Mouse (Mus musculus) midbrain, embryonic 15.5 days (tissue): ENCODE measurements around the gene Rsc1a1. TPM values are rescaled to one million over a fixed set of nuclear protein-coding genes. Genes with fewer than 3 reads are reported as not detected.
A peak's percentile ranks its signal among the peaks of the same experiment; 100 is the strongest.

ENCODE experiments used
- ATAC-seq: fragments of 200-750 bp; cut with Nextera tagmentation; replicated peaks from 2 replicates; pipeline ENCODE4 v1.8.0; 2017; ENCODE audit warnings: moderate TSS enrichment
- H3K27ac ChIP-seq: fragments of 300-500 bp; sonication (generic); 2 replicates; pipeline ENCODE4 v1.5.1; 2015; ENCODE audit warnings: mild to moderate bottlenecking, inconsistent platforms
- H3K27me3 ChIP-seq: fragments of 300-500 bp; sonication (generic); replicated peaks from 2 replicates; pipeline ENCODE4 v1.6.1; 2015; ENCODE audit warnings: inconsistent platforms
- H3K36me3 ChIP-seq: fragments of 300-500 bp; sonication (generic); replicated peaks from 2 replicates; pipeline ENCODE4 v1.6.1; 2015; ENCODE audit warnings: inconsistent platforms
- H3K4me1 ChIP-seq: fragments of 300-500 bp; sonication (generic); 2 replicates; pipeline ENCODE4 v1.6.1; 2015; ENCODE audit warnings: inconsistent platforms
- H3K4me2 ChIP-seq: fragments of 300-500 bp; sonication (generic); 2 replicates; pipeline ENCODE4 v1.6.1; 2015; ENCODE audit warnings: inconsistent platforms, mild to moderate bottlenecking, moderate library complexity
- H3K4me3 ChIP-seq: fragments of 300-500 bp; sonication (generic); 2 replicates; pipeline ENCODE4 v1.5.1; 2015; ENCODE audit warnings: mild to moderate bottlenecking, inconsistent platforms
- H3K9ac ChIP-seq: fragments of 300-500 bp; sonication (generic); 2 replicates; pipeline ENCODE4 v1.6.1; 2015; ENCODE audit warnings: mild to moderate bottlenecking, inconsistent platforms
- H3K9me3 ChIP-seq: fragments of 300-500 bp; sonication (generic); 2 replicates; pipeline ENCODE4 v1.6.1; 2016; ENCODE audit warnings: inconsistent platforms
- WGBS: fragments of 180-500 bp; shearing (Covaris S2); methylation state at CpG from one replicate; pipeline ENCODE4 v1.1.7; 2015; ENCODE audit warnings: mixed read lengths; 5-methylcytosine and 5-hydroxymethylcytosine counted together
- polyA plus RNA-seq: library from polyadenylated mRNA; unstranded; fragments of >200 nt; fragmentation: Nextera tagmentation; extraction: Ambion mirVana; gene quantifications from 2 replicates; pipeline ENCODE4 v1.2.1, GENCODE M21; 2015

Rsc1a1 gene
- polyA plus RNA-seq, 1 experiment from 2014 or later = 0.53 TPM

DNA sequence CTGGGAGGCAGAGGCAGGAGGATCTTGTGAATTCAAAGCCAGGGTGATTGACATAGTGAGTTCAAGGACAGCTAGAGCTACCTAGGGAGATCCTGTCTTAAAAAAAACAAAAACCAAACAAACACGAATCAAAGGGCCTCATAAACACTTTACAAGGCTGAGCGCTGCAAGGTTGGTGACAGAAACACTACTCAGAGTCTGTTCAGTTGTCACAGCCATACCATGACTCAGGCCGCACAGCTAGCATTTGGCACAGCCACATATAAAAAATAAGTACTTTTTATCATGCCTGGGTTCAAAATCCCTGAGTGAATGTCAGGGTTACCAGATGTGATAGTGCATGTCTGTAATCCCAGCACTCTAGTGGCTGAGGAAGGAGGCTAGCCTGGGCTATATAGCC is 38.2 kb downstream of the Rsc1a1 start:
- no peak for ATAC-seq

DNA sequence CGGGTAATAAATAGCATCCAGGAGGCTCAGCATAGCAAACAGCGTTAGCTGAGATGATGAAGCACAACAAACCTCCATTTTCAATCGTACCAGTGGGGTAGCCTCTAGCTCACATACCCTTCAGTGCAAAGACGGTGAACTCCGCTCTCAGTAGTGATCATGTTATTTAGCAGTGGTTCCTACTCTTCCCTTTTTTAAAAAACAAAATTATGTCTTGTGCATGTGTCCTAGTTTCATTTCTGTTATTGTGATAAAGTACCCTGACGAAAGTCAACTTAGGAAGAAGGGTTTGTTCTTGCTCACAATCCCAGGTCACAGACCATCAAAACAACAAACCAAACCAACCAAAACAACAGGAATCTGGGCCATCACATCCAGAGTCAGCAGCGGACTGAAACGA is 39.4 kb downstream of the Rsc1a1 start:
- no peak overlapping the region for H3K4me3 ChIP-seq
- no peak for ATAC-seq
- WGBS = 94% methylated on average over 8 of the region's 8 CpGs
- peaks cover 7% of the 10 kb centered on the region; the same call in 1 of the 2 replicates for H3K36me3 ChIP-seq
- H3K9ac ChIP-seq = no peak overlapping the region
- H3K4me1 ChIP-seq = peaks cover 7% of the 10 kb centered on the region; the same call in 1 of the 2 replicates
- H3K9me3 ChIP-seq = no peaks in the 10 kb centered on the region
- H3K27me3 ChIP-seq = no peaks in the 10 kb centered on the region
- H3K27ac ChIP-seq = no peak overlapping the region
- no peak overlapping the region for H3K4me2 ChIP-seq

More for the DNA sequence above, 38.2 kb downstream of the Rsc1a1 start:
- Histone ChIP-seq H3K27ac (no peak overlapping the region), H3K27me3 (no peaks in the 10 kb centered on the region), H3K4me2 (no peak overlapping the region), H3K4me3 (no peak overlapping the region), H3K36me3 (no peaks in the 10 kb centered on the region), H3K9me3 (no peaks in the 10 kb centered on the region), H3K4me1 (peaks cover 7% of the 10 kb centered on the region; the same call in 1 of the 2 replicates), H3K9ac (no peak overlapping the region)
- WGBS = 88% methylated on average over 3 of the region's 3 CpGs

DNA sequence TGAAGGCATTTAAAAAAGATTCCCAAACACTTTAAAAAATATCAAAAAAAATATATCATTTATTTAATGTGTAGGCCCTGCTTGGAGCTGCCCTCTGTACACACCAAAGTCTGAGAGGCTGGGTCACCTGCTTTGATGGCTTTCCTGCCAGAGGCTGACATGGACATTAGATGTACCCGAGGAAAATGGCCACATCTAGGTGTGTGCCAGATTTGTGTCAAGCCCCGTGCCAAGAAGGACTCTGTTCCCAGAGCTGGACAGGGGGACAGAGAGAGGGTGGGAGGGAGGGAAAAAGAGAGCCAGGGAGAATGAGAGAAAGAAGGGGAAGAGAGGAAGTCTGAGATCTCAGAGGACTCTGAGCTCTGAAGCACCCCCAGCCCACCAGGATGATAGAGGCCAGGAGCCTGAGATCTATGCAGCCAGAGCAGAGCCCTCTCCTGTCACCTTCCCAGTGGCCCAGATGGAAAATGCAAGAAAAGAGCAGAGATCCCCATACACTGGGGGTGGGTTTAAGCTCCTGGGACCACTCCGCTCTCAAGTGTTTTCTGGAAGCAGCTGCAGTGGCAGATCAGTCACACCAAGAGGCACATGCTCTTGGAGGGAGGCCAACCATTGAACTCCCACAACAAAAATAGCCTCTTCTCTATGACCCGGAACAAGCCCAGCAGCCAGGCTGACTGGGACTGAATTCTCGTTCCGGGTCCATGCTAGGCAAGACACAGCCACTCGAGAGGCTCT is 42.1 kb downstream of the Rsc1a1 start:
- H3K4me2 ChIP-seq = no peak overlapping the region
- H3K27ac ChIP-seq = peak overlapping the region; percentile 76
- peak; percentile 70 for ATAC-seq
- H3K4me1 ChIP-seq = peaks cover 7% of the 10 kb centered on the region; the same call in 1 of the 2 replicates
- no peaks in the 10 kb centered on the region for H3K9me3 ChIP-seq
- H3K9ac ChIP-seq = no peak overlapping the region
- no peaks in the 10 kb centered on the region for H3K27me3 ChIP-seq
- no peak overlapping the region for H3K4me3 ChIP-seq
- H3K36me3 ChIP-seq = peaks cover 7% of the 10 kb centered on the region; the same call in 1 of the 2 replicates
- 50% methylated on average over 7 of the region's 7 CpGs for WGBS

DNA sequence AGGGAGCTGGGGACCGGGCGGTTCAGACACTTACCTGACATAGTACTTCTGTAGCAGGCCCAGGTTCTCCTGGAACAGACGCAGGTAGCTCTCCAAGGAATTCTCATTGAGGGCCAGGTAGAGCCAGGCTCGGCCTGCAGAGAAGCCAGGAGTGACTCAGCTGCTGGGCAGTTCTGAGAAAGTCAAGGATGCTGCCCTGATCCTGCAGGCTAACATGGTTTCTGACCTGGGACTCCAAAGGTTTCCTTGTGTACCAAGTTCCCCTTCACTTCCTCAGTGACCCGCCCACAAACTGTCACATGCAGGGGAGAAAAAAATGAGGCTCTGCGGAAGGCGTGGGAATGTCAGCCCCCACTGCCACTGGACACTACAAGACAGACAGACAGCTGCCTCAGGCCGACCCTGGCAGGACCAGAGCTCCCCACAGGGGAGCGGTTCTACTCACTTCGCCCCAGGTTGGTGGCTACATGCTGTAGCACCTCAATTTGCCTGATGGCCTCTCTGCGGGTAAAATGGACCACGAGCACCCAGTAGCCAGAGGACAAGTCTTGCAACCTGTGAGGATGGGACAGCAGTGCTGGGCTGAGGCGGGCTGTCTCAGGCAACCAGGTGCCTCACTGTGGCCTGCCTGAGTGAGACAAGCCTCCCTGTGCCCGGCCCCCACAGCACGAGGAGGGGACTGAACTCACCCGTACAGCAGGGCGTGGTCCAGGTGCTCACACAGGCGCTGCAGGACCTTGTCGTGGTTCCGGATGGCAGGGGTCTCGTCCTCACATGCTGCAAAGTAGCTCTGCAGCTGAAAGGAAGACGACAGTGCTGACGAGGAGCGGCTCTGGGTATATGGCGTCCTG is 43.2 kb downstream of the Rsc1a1 start:
- Histone ChIP-seq H3K27me3 (no peaks in the 10 kb centered on the region), H3K9ac (no peak overlapping the region), H3K27ac (0 out of 2 replicates have a peak overlapping the region, but pooled peaks have one; percentile 34), H3K36me3 (peaks cover 13% of the 10 kb centered on the region), H3K4me1 (peaks cover 7% of the 10 kb centered on the region; the same call in 1 of the 2 replicates), H3K4me2 (no peak overlapping the region), H3K9me3 (no peaks in the 10 kb centered on the region), H3K4me3 (no peak overlapping the region)
- no peak for ATAC-seq
- 92% methylated on average over 25 of the region's 25 CpGs for WGBS

DNA sequence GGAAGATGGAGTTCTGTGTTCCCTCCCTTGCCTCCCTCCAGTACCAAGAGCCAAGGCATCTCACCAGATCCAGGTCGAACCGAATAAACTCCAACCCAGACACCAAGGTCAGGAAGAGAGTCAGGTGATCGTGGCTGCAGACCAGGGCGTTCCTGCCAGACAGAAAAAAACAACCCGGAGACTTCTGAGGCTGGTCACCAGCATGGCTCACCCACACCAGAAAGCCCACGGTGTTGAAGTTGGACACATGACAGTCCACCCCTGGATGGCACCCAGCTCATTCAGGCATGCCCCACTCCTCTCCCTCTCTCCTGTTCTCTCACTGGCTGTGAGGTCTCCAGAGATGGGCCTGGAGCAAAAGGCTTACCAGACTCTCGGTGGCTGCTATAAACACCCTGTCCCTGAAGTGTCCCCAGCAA is 44.0 kb downstream of the Rsc1a1 start:
- no peak overlapping the region for H3K4me2 ChIP-seq
- no peak for ATAC-seq
- whole genome bisulfite sequencing = 85% methylated on average over 7 of the region's 7 CpGs

DNA sequence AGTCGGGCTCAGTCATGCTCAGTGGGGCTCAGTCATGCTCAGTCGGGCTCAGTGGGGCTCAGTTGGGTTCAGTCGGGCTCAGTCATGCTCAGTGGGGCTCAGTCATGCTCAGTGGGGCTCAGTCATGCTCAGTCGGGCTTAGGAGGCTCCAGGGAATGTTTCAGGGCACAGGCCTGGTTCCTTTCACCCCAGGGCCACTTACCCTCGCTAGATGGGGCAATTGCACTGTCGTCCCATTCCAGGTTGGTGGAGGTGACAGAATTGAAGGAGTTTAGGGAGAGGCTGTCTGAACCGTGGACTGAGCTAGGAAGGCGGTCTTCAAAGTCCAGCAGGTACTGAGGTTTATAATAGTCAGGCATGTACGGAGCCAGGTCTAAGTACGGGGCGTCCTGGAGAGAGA is 45.9 kb downstream of the Rsc1a1 start:
- peaks cover 22% of the 10 kb centered on the region for H3K36me3 ChIP-seq
- no peak for ATAC-seq
- WGBS = 58% methylated on average over 11 of the region's 11 CpGs

More for the DNA sequence above, 44.0 kb downstream of the Rsc1a1 start:
- H3K9ac ChIP-seq = no peak overlapping the region
- H3K4me1 ChIP-seq = peaks cover 7% of the 10 kb centered on the region; the same call in 1 of the 2 replicates
- no peak overlapping the region for H3K4me3 ChIP-seq
- H3K9me3 ChIP-seq = no peaks in the 10 kb centered on the region
- no peak overlapping the region for H3K27ac ChIP-seq
- H3K27me3 ChIP-seq = no peaks in the 10 kb centered on the region
- H3K36me3 ChIP-seq = peaks cover 19% of the 10 kb centered on the region

DNA sequence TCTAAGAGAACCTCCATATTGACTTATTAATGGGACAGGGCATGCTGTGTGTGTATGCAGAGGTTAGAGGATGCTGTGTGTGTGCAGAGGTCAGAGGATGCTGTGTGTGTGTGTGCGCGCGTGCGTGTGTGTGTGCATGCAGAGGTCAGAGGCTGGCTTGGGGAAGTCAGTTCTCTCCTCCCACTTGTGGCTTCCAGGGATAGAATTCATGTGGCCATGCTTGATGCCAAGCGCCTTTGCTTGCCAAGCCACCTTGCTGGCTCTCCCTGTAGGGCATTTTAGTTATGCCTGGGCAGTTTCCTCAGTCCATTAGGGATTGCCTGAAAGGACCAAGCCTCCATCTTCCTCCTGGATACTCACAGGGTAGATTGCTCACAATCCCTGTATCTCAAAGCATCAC is 48.7 kb downstream of the Rsc1a1 start:
- H3K36me3 ChIP-seq = peaks cover 37% of the 10 kb centered on the region

More for the DNA sequence above, 45.9 kb downstream of the Rsc1a1 start:
- no peak overlapping the region for H3K9ac ChIP-seq
- H3K27me3 ChIP-seq = no peaks in the 10 kb centered on the region
- no peak overlapping the region for H3K4me3 ChIP-seq
- peaks cover 7% of the 10 kb centered on the region; the same call in 1 of the 2 replicates for H3K4me1 ChIP-seq
- H3K27ac ChIP-seq = no peak overlapping the region
- no peak overlapping the region for H3K4me2 ChIP-seq
- H3K9me3 ChIP-seq = no peaks in the 10 kb centered on the region

DNA sequence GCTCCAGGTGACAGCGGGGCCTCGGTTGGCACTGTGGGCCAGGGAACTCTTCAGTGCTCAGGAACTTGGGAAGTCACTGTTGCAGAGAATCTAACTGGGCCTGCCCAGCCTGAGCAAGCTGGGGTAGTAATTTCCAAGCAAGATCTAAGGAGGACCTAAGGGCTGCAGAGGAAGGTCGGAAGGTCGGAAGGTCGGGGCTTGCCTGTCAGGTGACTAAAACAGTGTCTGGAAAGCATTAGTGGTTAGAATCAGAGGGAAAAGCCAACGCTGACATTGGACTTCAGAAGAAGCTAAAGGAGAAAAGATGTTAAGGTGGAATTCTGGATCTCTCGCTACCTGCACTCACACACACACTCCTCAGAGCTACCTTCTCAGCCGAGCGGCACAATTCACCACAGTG is 49.4 kb downstream of the Rsc1a1 start:
- Histone ChIP-seq H3K36me3 (peaks cover 39% of the 10 kb centered on the region), H3K4me2 (no peak overlapping the region), H3K9ac (no peak overlapping the region), H3K27me3 (no peaks in the 10 kb centered on the region), H3K9me3 (no peaks in the 10 kb centered on the region), H3K4me1 (no peaks in the 10 kb centered on the region), H3K27ac (no peak overlapping the region), H3K4me3 (no peak overlapping the region)
- WGBS = 84% methylated on average over 9 of the region's 9 CpGs
- ATAC-seq = no peak

More for the DNA sequence above, 48.7 kb downstream of the Rsc1a1 start:
- Histone ChIP-seq H3K9ac (no peak overlapping the region), H3K4me3 (no peak overlapping the region), H3K4me1 (no peaks in the 10 kb centered on the region), H3K9me3 (no peaks in the 10 kb centered on the region), H3K27ac (no peak overlapping the region), H3K27me3 (no peaks in the 10 kb centered on the region), H3K4me2 (no peak overlapping the region)
- no peak for ATAC-seq
- 96% methylated on average over 5 of the region's 5 CpGs for WGBS

Other genes starting within 250 kb of the Rsc1a1 start
- 0.32 and 0.50 TPM in 2 replicates for gene Srarp, start 249.5 kb downstream of the Rsc1a1 start, polyA plus RNA-seq
- gene Zbtb17, start 240.9 kb downstream of the Rsc1a1 start, polyA plus RNA-seq = 49.4 and 49.7 TPM in 2 replicates
- 19.4 and 20.0 TPM in 2 replicates for gene Spen, start 147.0 kb downstream of the Rsc1a1 start, polyA plus RNA-seq
- 35.2 and 41.0 TPM in 2 replicates for gene Fblim1, start 79.5 kb downstream of the Rsc1a1 start, polyA plus RNA-seq
- 0.32 and 0.65 TPM in 2 replicates for gene Tmem82, start 67.0 kb downstream of the Rsc1a1 start, polyA plus RNA-seq
- gene Slc25a34, start 61.8 kb downstream of the Rsc1a1 start, polyA plus RNA-seq = 0.26 and 0.61 TPM in 2 replicates
- 9.7 and 10.7 TPM in 2 replicates for gene Plekhm2, start 20.7 kb downstream of the Rsc1a1 start, polyA plus RNA-seq
- gene Ddi2, start 37.8 kb upstream of the Rsc1a1 start, polyA plus RNA-seq = 13.3 and 14.0 TPM in 2 replicates
- gene Agmat, start 61.1 kb upstream of the Rsc1a1 start, polyA plus RNA-seq = not detected in 2 replicates
- gene Dnajc16, start 105.3 kb upstream of the Rsc1a1 start, polyA plus RNA-seq = 6.5 and 6.6 TPM in 2 replicates
- gene Casp9, start 108.0 kb upstream of the Rsc1a1 start, polyA plus RNA-seq = 20.7 and 21.4 TPM in 2 replicates
- 0.36 and 0.43 TPM in 2 replicates for gene Cela2a, start 140.6 kb upstream of the Rsc1a1 start, polyA plus RNA-seq
- gene Ctrc, start 160.8 kb upstream of the Rsc1a1 start, polyA plus RNA-seq = not detected in 2 replicates
- gene Efhd2, start 189.3 kb upstream of the Rsc1a1 start, polyA plus RNA-seq = 71.5 and 82.6 TPM in 2 replicates